Mouse (Mus musculus) liver, adult 2 months (tissue): ENCODE measurements at regions not wholly inside any gene's neighbourhood (a gene's known extent, or its start where the extent isn't known, plus 50 kb on each side); places are given as distances from the start of the nearest gene placed in this dataset.

Experiments
- DNase-seq: peaks from one replicate; pipeline ENCODE4 v3.0.0-alpha.2; 2011; ENCODE audit warnings: low read depth, low spot score; ENCODE audit errors: extremely low read depth
- H3K27ac ChIP-seq: fragments of 200-500 bp; replicated peaks from 2 replicates; pipeline ENCODE4 v1.5.1; 2012; ENCODE audit warnings: low read depth, mild to moderate bottlenecking, control low read depth, inconsistent platforms, low read length; ENCODE audit not compliant: insufficient read depth
- H3K27me3 ChIP-seq: fragments of 200-500 bp; 2 replicates; pipeline ENCODE4 v1.6.1; 2012; ENCODE audit warnings: mild to moderate bottlenecking, moderate library complexity, low read length, inconsistent platforms; ENCODE audit not compliant: control insufficient read depth, insufficient read depth
- H3K36me3 ChIP-seq: fragments of 200-500 bp; 2 replicates; pipeline ENCODE4 v1.6.1; 2012; ENCODE audit warnings: low read length, inconsistent platforms; ENCODE audit not compliant: control insufficient read depth, insufficient read depth
- H3K4me1 ChIP-seq: fragments of 200-500 bp; 2 replicates; pipeline ENCODE4 v1.6.1; 2011; ENCODE audit warnings: low read length; ENCODE audit not compliant: control insufficient read depth, insufficient read depth
- H3K4me3 ChIP-seq: fragments of 200-500 bp; 2 replicates; pipeline ENCODE4 v1.5.1; 2011; ENCODE audit warnings: low read depth, mild to moderate bottlenecking, control low read depth, low read length, moderate library complexity; ENCODE audit not compliant: insufficient read depth
- H3K79me2 ChIP-seq: fragments of 200-500 bp; 2 replicates; pipeline ENCODE4 v1.6.1; 2012; ENCODE audit warnings: inconsistent platforms, mild to moderate bottlenecking, low read length, moderate library complexity; ENCODE audit not compliant: control insufficient read depth, insufficient read depth
- H3K9ac ChIP-seq: fragments of 200-500 bp; 2 replicates; pipeline ENCODE4 v1.6.1; 2012; ENCODE audit warnings: low read depth, mild to moderate bottlenecking, control low read depth, inconsistent platforms, low read length
- CTCF ChIP-seq: fragments of 200-500 bp; IDR thresholded peaks from 2 replicates; pipeline ENCODE4 v1.5.1; 2011; ENCODE audit warnings: low read depth, low read length, control low read depth
- POLR2A ChIP-seq: fragments of 200-500 bp; IDR thresholded peaks from 2 replicates; pipeline ENCODE4 v1.6.1; 2011; ENCODE audit warnings: low read length, control low read depth; ENCODE audit not compliant: insufficient read depth; ENCODE audit errors: extremely low read depth
- WGBS: fragments of 180-500 bp; shearing (Covaris S2); methylation state at CpG from one replicate; pipeline ENCODE4 v1.1.7; 2018; 5-methylcytosine and 5-hydroxymethylcytosine counted together

GRCm38 (mm10) chr2:134419581-134419980 is 134.6 kb downstream of the Hao1 start:
- Histone ChIP-seq H3K9ac (no peak overlapping the region), H3K4me3 (no peak overlapping the region), H3K4me1 (no peaks in the 10 kb centered on the region), H3K36me3 (no peaks in the 10 kb centered on the region), H3K79me2 (no peaks in the 10 kb centered on the region), H3K27ac (no peak overlapping the region), H3K27me3 (no peaks in the 10 kb centered on the region)
- 70% methylated on average over 2 of the region's 2 CpGs for WGBS
- no peak for TF ChIP-seq POLR2A
- no peak for TF ChIP-seq CTCF
- DNase-seq, result no peak

- Histone ChIP-seq H3K9ac (no peak overlapping the region), H3K4me1 (no peaks in the 10 kb centered on the region), H3K36me3 (no peaks in the 10 kb centered on the region), H3K27ac (no peak overlapping the region), H3K79me2 (no peaks in the 10 kb centered on the region), H3K27me3 (no peaks in the 10 kb centered on the region), H3K4me3 (no peak overlapping the region)
- peak; percentile 1 for DNase-seq
- TF ChIP-seq POLR2A (no peak), CTCF (no peak)
- WGBS, result 79% methylated on average over 3 of the region's 3 CpGs
These were observed 154.6 kb downstream of the Hao1 start for GRCm38 (mm10) chr2:134399564-134399963.

GRCm38 (mm10) chr2:134393421-134393820 is 160.7 kb downstream of the Hao1 start:
- Histone ChIP-seq H3K36me3 (no peaks in the 10 kb centered on the region), H3K4me3 (no peak overlapping the region), H3K4me1 (no peaks in the 10 kb centered on the region), H3K27ac (no peak overlapping the region), H3K27me3 (no peaks in the 10 kb centered on the region), H3K9ac (no peak overlapping the region), H3K79me2 (no peaks in the 10 kb centered on the region)
- 90% methylated on average over 3 of the region's 3 CpGs for WGBS
- DNase-seq, result no peak
- TF ChIP-seq CTCF (no peak), POLR2A (no peak)

- Histone ChIP-seq H3K4me3 (no peak overlapping the region), H3K27me3 (no peaks in the 10 kb centered on the region), H3K9ac (no peak overlapping the region), H3K36me3 (no peaks in the 10 kb centered on the region), H3K4me1 (no peaks in the 10 kb centered on the region), H3K79me2 (no peaks in the 10 kb centered on the region), H3K27ac (no peak overlapping the region)
- TF ChIP-seq POLR2A, result no peak
- no peak for TF ChIP-seq CTCF
- 55% methylated on average over 2 of the region's 2 CpGs for WGBS
- DNase-seq, result no peak
These were observed 179.1 kb downstream of the Hao1 start for GRCm38 (mm10) chr2:134375116-134375515.

GRCm38 (mm10) chr2:134350894-134351501 is 203.2 kb downstream of the Hao1 start:
- TF ChIP-seq POLR2A (no peak), CTCF (no peak)

GRCm38 (mm10) chr2:134350442-134350841 is 203.7 kb downstream of the Hao1 start:
- 76% methylated on average over 2 of the region's 2 CpGs for WGBS
- H3K4me1 ChIP-seq, result no peaks in the 10 kb centered on the region

More at GRCm38 (mm10) chr2:134350894-134351501, 203.2 kb downstream of the Hao1 start:
- Histone ChIP-seq H3K36me3 (no peaks in the 10 kb centered on the region), H3K79me2 (no peaks in the 10 kb centered on the region), H3K9ac (no peak overlapping the region), H3K27me3 (no peaks in the 10 kb centered on the region; the same call in 1 of the 2 replicates), H3K4me1 (no peaks in the 10 kb centered on the region), H3K27ac (no peak overlapping the region), H3K4me3 (no peak overlapping the region)
- DNase-seq, result no peak
- 83% methylated on average over 8 of the region's 8 CpGs for WGBS

More at GRCm38 (mm10) chr2:134350442-134350841, 203.7 kb downstream of the Hao1 start:
- Histone ChIP-seq H3K27ac (no peak overlapping the region), H3K79me2 (no peaks in the 10 kb centered on the region), H3K9ac (no peak overlapping the region), H3K4me3 (no peak overlapping the region), H3K36me3 (no peaks in the 10 kb centered on the region), H3K27me3 (no peaks in the 10 kb centered on the region; the same call in 1 of the 2 replicates)
- TF ChIP-seq CTCF, result no peak
- no peak for TF ChIP-seq POLR2A
- no peak for DNase-seq
